Mouse (Mus musculus) lung, adult 2 months (tissue): Measurements from ENCODE around the gene Numa1.

Experiments used
- CTCF ChIP-seq: fragments of 200-500 bp; IDR thresholded peaks from 2 replicates; pipeline ENCODE4 v1.5.1; 2011; ENCODE audit warnings: mild to moderate bottlenecking, low read length, control low read depth; ENCODE audit not compliant: insufficient read depth
- POLR2A ChIP-seq: fragments of 200-500 bp; IDR thresholded peaks from 2 replicates; pipeline ENCODE4 v1.6.1; 2011; ENCODE audit warnings: low read depth, mild to moderate bottlenecking, control low read depth, low read length, borderline replicate concordance; ENCODE audit errors: extremely low read depth

GRCm38 (mm10) chr7:102025187-102026119 lies 91.5 kb downstream of the Numa1 start:
- TF ChIP-seq POLR2A (no peak), CTCF (no peak)
